Mouse (Mus musculus): ENCODE measurements at regions not wholly inside any gene's neighbourhood (a gene's known extent, or its start where the extent isn't known, plus 50 kb on each side); places are given as distances from the start of the nearest gene placed in this dataset.
"Not testable (repeated sequence)": the region's sequence is repeated elsewhere in the genome, so short reads cannot be mapped to it uniquely, and the experiment has no call there.

DNA sequence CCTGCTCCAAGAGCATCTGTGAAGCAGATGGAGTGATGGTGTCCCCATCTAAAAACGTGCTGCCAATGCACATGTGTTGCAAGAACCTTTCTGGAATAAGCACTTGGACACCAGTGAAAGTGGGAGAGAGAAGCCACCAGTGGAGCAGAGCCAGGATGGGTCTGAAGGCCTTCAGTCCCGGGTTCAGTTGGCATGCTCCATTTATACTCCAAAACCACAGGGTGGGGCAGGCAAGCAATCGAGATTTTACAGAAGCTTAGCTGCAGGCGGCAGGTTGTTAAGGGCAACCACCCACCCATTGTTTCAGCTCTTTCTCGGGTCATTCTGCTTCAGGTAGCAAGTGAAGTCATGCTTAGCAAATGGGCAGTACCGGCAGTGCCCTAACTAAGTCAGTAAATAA lies 51.8 kb upstream of the Sv2b start:
- DNase-seq (ENCODE audit: extremely low spot score in 1 of 2, low spot score in 1 of 2): no peak

DNA sequence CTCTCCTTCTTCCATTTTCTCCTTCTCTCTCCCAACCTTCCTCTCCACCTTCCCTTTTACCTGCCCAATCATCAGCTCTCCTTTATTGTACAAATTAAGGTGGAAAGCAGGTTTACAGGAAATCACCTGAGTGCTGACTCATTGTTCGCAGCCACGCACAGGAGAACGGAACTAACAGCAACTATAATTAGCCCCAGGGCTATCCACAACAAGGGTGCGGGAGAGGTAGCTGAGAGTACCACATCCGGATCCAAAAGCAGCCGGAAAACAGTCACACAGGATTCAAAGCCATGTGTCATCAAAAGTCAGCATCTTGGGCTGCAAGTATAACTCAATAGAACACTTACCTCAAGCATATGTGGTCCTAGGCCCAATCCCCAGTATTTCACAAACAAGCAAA lies 53.5 kb upstream of the Sv2b start:
- DNase-seq (ENCODE audit: extremely low spot score in 1 of 2, low spot score in 1 of 2): no peak

DNA sequence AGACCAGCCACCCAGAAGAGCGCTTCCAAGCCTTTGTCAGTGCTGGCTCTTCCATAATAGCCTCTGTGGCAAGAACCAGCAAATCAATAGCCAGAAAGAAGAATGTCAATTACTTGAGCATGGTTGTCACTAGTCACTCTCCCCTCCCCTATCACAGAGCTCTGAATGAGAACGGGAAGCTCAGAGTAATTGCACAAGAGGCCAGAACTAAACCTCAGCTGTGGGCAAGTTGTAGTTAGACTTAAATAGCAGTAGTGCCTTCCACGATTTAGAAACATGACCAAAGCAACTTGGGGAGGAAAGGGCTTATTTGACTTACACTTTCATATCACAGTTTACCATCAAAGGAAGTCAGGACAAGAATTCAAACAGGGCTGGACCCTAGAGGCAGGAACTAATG lies 56.4 kb upstream of the Sv2b start:
- no peak for DNase-seq (ENCODE audit: extremely low spot score in 1 of 2, low spot score in 1 of 2)

GRCm38 (mm10) chr7:75366285-75366882 lies 57.3 kb upstream of the Sv2b start:
- peak; percentile 78 to 96 for DNase-seq (ENCODE audit: extremely low spot score in 1 of 2, low spot score in 1 of 2)

GRCm38 (mm10) chr7:75368315-75368714 lies 59.3 kb upstream of the Sv2b start:
- no peak for DNase-seq (ENCODE audit: extremely low spot score in 1 of 2, low spot score in 1 of 2)

DNA sequence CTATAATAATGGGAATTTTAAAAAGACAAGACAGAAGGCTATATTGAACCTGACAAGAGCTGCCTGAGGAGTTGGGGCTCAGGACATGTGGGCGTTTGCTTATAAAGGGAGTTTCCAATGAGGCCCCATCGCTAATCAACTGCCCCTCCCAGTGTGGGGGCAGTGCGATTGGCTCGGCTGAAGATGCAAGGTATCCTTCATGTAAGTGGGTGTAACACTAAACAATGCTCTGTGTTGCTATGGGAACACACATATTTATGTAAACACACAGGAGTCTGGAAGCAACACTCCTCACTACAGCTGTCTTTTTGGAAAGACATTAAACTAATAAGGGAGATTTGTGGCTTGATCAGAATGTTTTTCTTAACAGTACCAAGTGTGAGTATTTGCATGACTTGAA lies 60.3 kb upstream of the Sv2b start:
- no peak for DNase-seq (ENCODE audit: extremely low spot score in 1 of 2, low spot score in 1 of 2)

DNA sequence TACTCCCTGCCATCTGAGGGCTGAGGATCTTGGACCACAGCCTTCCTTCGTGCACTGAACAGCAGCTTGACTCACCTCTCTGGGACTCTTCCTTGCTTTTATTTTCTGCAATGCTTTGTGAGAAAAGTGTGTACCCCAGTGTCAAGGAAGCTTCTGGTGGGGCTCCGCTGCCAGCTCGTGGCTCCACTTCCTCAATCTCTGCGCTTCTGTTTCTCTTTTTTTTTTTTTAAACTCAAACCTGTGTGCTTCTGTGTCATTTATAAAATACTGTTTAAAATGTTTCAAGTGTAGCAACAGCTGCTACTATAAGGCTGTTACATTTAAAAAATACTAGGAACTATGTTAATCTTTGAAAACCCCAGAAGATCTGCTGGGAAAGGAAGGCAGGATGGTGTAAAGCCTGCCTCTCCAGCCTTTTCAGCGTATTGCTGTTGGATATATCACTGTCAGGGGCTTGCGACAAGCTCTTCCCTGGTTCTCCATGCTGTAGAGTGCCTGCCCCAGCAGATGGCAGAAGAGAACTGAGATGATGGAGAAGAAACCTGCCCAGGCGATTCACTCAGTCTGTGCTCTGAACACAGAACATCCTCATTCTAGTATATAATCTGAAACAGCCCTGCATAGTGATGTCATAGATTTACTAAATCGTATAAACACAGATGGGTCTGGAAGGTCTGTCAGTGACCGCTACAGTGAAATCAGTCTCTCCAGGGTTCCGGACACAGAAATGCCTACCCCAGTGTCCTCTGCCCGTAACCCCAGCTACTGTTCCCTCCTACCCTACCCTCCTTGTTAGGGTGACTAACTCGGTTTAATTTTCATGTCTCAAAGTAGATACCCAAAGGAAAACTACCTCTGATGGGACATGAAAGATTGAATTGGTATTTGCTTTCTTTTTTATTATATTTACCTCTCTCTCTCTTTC lies 61.8 kb upstream of the Sv2b start:
- DNase-seq (ENCODE audit: extremely low spot score in 1 of 2, low spot score in 1 of 2): peak; percentile 64 to 88

DNA sequence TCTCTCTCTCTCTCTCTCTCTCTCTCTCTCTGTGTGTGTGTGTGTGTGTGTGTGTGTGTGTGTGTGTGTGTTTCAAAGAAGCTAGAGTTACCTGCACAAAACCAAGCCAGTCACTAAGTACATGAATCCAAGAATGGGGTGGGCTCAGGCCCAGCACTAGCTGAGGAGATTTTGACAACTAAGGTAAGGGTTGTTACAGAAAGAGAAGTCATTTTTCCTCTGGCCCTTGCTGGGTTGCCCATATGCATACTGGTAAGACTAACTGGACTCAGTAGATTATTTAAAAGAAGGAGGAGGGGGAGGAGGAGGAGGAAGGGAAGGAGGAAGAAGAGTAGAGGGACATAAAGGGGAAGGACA lies 62.4 kb upstream of the Sv2b start:
- DNase-seq (ENCODE audit: extremely low spot score in 1 of 2, low spot score in 1 of 2): no peak

GRCm38 (mm10) chr7:75371991-75372390 lies 62.9 kb upstream of the Sv2b start:
- no peak for DNase-seq (ENCODE audit: extremely low spot score in 1 of 2, low spot score in 1 of 2)

- DNase-seq (ENCODE audit: extremely low spot score in 1 of 2, low spot score in 1 of 2): no peak
These were observed 63.9 kb upstream of the Sv2b start for GRCm38 (mm10) chr7:75372892-75373444.

GRCm38 (mm10) chr7:75374506-75374905 lies 65.4 kb upstream of the Sv2b start:
- DNase-seq (ENCODE audit: extremely low spot score in 1 of 2, low spot score in 1 of 2): no peak

DNA sequence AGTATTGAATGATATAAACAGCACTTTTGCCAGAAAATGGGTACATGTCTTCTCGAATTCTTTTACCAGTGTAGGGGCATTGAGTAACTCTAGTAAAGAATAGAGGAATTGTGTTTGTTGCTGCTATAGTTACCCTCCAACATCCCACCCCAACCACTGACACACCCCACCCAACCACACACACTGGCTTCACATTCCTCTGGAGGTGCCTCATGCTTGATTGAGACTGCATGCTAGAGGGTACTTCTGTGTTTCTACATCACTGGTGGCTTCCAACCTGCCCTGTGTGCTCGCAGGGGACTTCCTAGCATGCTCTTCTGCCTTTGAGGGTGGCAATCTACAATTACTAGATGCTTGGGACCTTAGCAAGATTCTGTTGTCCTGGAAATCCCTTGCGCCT lies 70.5 kb upstream of the Sv2b start:
- no peak for DNase-seq (ENCODE audit: extremely low spot score in 1 of 2, low spot score in 1 of 2)

DNA sequence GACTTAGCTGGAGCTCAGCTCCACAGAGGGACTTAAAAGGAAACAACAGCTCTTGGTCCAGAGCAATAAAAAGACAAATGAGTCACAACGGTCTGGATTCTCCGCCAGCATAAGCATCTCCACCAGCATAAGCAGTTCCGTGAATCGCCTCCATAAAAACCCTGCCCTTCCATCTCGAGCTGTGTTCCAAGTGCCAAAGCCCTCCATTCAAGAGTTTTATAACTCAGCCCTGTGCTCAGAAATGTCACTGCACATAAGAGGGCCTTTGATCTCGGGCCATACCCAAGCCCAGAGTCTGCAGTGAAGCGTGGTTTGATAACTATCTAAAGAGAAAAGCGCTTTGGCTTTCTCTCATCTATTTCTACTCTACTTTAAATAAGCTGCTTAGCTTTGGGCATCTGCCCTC lies 70.8 kb upstream of the Akap13 start:
- no peak for DNase-seq (ENCODE audit: extremely low spot score in 1 of 2, low spot score in 1 of 2)

DNA sequence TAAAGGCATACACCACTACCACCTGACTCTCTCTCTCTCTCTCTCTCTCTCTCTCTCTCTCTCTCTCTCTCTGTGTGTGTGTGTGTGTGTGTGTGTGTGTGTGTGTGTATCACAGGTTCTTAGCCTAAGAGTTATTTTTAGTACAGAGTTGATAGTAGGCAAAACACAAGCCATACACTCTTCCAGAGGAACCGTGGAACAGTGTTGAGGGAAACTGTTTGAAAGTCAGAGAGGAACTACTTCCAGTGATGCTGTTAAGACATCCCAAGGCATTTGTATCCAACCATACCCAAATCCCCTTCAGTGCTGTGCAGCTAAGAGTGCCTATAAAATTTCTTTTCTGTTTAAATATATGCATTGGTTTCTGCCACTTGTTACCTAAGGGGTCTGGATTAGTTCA lies 68.3 kb upstream of the Akap13 start:
- no peak for DNase-seq (ENCODE audit: extremely low spot score in 1 of 2, low spot score in 1 of 2)

DNA sequence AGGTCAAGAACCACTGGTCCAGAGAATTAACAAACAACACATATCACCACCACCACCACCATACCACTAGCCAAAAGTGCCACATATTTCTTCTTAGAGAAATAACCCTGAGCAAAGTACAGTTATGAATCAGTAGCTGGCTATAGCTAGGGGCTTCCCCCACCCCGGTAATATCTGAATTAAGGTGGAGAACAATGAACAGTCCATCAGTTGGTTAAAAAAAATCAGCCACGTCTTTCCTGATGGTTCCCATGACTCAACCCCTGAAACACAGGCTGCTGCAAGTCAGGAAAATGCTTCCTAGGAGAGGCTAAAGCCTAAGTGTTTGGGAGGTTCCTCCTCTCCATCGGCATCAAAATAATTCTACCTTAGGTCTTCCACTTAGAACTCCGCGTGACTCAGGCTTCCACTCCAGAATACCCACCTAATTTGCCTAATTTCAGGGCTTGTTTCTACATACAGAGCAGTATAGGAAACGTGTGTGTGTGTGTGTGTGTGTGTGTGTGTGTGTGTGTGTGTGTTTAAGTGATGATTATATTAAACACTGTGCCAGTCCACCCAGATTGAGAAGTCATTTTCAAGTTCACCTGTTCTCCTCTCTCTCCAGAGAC lies 67.4 kb upstream of the Akap13 start:
- no peak for DNase-seq (ENCODE audit: extremely low spot score in 1 of 2, low spot score in 1 of 2)

GRCm38 (mm10) chr7:75390162-75390561 lies 65.2 kb upstream of the Akap13 start:
- DNase-seq (ENCODE audit: extremely low spot score in 1 of 2, low spot score in 1 of 2): no peak

DNA sequence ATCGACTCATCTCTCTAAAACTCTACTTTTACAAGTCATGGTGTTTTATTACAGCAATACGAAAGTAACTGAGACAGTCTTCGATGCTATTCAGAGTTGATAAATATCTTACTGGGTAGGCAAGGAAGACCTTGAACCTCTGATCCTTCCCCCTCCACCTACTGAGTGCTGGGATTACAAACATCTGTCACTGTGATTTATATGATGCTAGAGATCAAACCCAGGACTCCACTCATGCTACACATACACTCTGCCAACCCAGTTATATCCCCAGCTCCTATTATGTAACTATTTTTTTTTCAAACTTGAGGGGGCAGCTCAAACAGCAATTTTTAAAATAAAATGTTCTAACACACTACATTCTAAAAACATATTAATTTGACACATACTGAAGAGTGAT lies 62.6 kb upstream of the Akap13 start:
- DNase-seq (ENCODE audit: extremely low spot score in 1 of 2, low spot score in 1 of 2): no peak

DNA sequence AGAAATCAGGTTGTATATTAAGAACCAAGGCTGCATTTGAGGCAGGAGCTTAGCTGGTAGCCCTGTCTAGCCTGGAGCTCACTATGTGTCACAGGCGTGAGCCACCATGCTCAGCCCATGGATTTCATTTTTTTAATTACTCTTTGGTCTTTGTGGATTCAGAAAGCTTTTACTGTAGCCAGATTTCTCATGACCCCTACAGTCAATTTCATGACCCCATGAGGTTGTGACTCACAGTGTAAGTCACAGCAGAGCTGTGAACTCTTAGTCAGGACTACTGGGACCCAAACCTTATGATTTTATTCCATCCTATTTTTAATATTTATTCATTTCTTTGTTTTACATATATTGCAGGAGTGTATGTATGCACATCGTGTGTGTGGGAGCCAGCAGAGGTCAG lies 61.9 kb upstream of the Akap13 start:
- no peak for DNase-seq (ENCODE audit: extremely low spot score in 1 of 2, low spot score in 1 of 2)

- DNase-seq (ENCODE audit: extremely low spot score in 1 of 2, low spot score in 1 of 2): no peak
These were observed 60.3 kb upstream of the Akap13 start for GRCm38 (mm10) chr7:75394866-75395580.

- no peak for DNase-seq (ENCODE audit: extremely low spot score in 1 of 2, low spot score in 1 of 2)
These were observed 57.8 kb upstream of the Akap13 start for GRCm38 (mm10) chr7:75397559-75397958.

- DNase-seq (ENCODE audit: extremely low spot score in 1 of 2, low spot score in 1 of 2): not testable (repeated sequence)
These were observed 56.9 kb upstream of the Akap13 start for GRCm38 (mm10) chr7:75398480-75398879.
